Mouse (Mus musculus): Measurements from ENCODE around the gene Akr1c14. TPM values are rescaled to one million over a fixed set of nuclear protein-coding genes. Genes with fewer than 3 reads are reported as not detected.
"Not testable (repeated sequence)": the region's sequence is repeated elsewhere in the genome, so short reads cannot be mapped to it uniquely, and the experiment has no call there.

The Akr1c14 gene
- polyA plus RNA-seq, 1 experiment from 2014 or later, result 0.67 TPM

DNA sequence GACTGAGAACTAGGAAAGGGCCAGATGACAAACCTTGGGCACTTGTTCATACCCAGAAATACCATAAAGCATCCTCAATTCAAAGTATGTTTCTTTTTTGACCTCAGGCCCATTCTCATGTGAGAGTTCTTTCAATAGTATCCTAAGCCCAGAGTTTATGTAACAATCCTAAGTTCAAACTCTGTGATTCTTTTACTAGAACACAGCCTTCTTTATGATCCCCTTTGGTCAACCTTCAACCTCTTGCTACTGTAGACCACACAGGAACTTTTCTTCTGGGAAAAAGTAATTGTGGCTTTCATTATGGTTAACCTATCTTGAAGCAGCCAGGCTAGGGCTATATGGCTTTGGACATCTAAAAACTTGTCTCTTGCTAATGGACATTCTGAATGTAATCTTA lies 52.9 kb downstream of the Akr1c14 start:
- H3K9me3 ChIP-seq (replicated peaks; ENCODE audit: control insufficient read depth, low read length), result no peaks in the 10 kb centered on the region
- no peak for DNase-seq (ENCODE audit: low spot score)
- H3K27ac ChIP-seq (ENCODE audit: low read depth, low read length), result no peak overlapping the region
- no peak overlapping the region for H3K4me2 ChIP-seq (ENCODE audit: low read length)
- ATAC-seq, result no peak
- H3K9ac ChIP-seq (ENCODE audit: low read length), result no peak overlapping the region
- no peak overlapping the region for H3K4me3 ChIP-seq (ENCODE audit: low read depth, low read length)
- no peaks in the 10 kb centered on the region for H3K4me1 ChIP-seq (ENCODE audit: control insufficient read depth, insufficient read depth, low read length)
- H3K36me3 ChIP-seq (ENCODE audit: control insufficient read depth, insufficient read depth, low read length), result no peaks in the 10 kb centered on the region
- H3K27me3 ChIP-seq (replicated peaks; ENCODE audit: control insufficient read depth, insufficient read depth, low read length), result no peaks in the 10 kb centered on the region

GRCm38 (mm10) chr13:4102721-4103120 lies 53.9 kb downstream of the Akr1c14 start:
- ATAC-seq (no peak), DNase-seq (ENCODE audit: low spot score) (no peak)
- Histone ChIP-seq H3K27me3 (replicated peaks; ENCODE audit: control insufficient read depth, insufficient read depth, low read length) (no peaks in the 10 kb centered on the region), H3K36me3 (ENCODE audit: control insufficient read depth, insufficient read depth, low read length) (no peaks in the 10 kb centered on the region), H3K4me1 (ENCODE audit: control insufficient read depth, insufficient read depth, low read length) (no peaks in the 10 kb centered on the region), H3K4me3 (ENCODE audit: low read depth, low read length) (no peak overlapping the region), H3K27ac (ENCODE audit: low read depth, low read length) (no peak overlapping the region), H3K9me3 (replicated peaks; ENCODE audit: control insufficient read depth, low read length) (no peaks in the 10 kb centered on the region), H3K9ac (ENCODE audit: low read length) (no peak overlapping the region), H3K4me2 (ENCODE audit: low read length) (no peak overlapping the region)

DNA sequence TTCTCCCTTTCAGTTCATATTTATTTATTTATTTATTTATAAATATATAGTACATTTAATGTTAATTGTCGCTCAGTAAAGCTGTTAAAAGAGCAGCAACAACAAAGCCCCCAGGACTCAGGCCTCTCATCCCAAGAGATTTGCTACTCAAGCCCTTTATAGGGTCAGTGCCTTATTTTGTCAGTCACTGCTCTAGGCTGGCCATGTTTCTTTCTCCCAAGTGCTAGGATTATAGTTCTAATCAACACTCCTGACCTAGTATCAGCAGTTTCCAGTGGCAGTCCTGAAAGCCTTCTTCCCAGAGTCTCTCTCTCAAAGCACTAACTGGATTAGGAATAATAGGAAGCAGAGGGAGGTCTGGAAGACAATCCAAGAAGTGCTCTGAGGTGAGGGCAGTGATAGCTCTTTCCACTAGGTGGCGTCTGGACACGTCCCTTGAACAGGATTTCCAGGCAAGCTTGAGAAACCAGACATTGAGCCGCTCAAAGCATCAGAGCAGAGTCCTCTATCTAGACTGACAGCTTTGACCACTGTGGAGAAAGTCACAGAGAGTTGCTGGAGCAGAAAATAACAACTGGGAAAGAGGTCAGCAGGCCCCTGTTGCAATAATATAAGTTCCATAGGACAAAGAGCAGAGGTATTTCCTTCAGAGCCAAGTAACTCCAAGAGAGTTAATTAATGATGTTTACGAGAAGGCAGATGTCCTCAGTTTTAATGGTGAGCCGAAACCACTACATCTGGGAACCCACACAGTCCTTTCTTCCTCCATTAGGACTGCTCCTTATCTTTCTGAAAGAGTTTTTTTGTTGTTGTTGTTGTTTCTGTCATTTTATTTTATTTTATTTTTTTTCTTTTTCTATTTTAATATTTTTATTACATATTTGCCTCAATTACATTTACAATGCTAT lies 61.7 kb downstream of the Akr1c14 start:
- Histone ChIP-seq H3K4me1 (ENCODE audit: control insufficient read depth, insufficient read depth, low read length) (no peaks in the 10 kb centered on the region), H3K36me3 (ENCODE audit: control insufficient read depth, insufficient read depth, low read length) (no peaks in the 10 kb centered on the region), H3K9me3 (replicated peaks; ENCODE audit: control insufficient read depth, low read length) (no peaks in the 10 kb centered on the region), H3K27ac (ENCODE audit: low read depth, low read length) (no peak overlapping the region), H3K4me3 (ENCODE audit: low read depth, low read length) (no peak overlapping the region), H3K9ac (ENCODE audit: low read length) (no peak overlapping the region), H3K4me2 (ENCODE audit: low read length) (no peak overlapping the region), H3K27me3 (replicated peaks; ENCODE audit: control insufficient read depth, insufficient read depth, low read length) (no peaks in the 10 kb centered on the region)
- ATAC-seq, result peak; percentile 90
- WGBS, result 24% methylated on average over 6 of the region's 6 CpGs
- DNase-seq (ENCODE audit: low spot score), result peak; percentile 85

GRCm38 (mm10) chr13:4119181-4119904 lies 70.5 kb downstream of the Akr1c14 start:
- H3K4me3 ChIP-seq (ENCODE audit: low read depth, low read length), result no peak overlapping the region
- H3K27ac ChIP-seq (ENCODE audit: low read depth, low read length), result no peak overlapping the region
- no peaks in the 10 kb centered on the region for H3K9me3 ChIP-seq (replicated peaks; ENCODE audit: control insufficient read depth, low read length)
- DNase-seq (ENCODE audit: low spot score) (no peak), ATAC-seq (no peak)
- no peaks in the 10 kb centered on the region for H3K27me3 ChIP-seq (replicated peaks; ENCODE audit: control insufficient read depth, insufficient read depth, low read length)
- H3K4me2 ChIP-seq (ENCODE audit: low read length), result no peak overlapping the region
- H3K9ac ChIP-seq (ENCODE audit: low read length), result no peak overlapping the region
- H3K36me3 ChIP-seq (ENCODE audit: control insufficient read depth, insufficient read depth, low read length), result no peaks in the 10 kb centered on the region
- WGBS, result 82% methylated on average over 2 of the region's 2 CpGs
- H3K4me1 ChIP-seq (ENCODE audit: control insufficient read depth, insufficient read depth, low read length), result no peaks in the 10 kb centered on the region

GRCm38 (mm10) chr13:4123146-4123545 lies 74.3 kb downstream of the Akr1c14 start:
- WGBS, result 65% methylated on average over 7 of the region's 7 CpGs

GRCm38 (mm10) chr13:4124471-4124870 lies 75.7 kb downstream of the Akr1c14 start:
- not testable (repeated sequence) for H3K27ac ChIP-seq (ENCODE audit: low read depth, low read length); H3K9me3 ChIP-seq (replicated peaks; ENCODE audit: control insufficient read depth, low read length); H3K9ac ChIP-seq (ENCODE audit: low read length); ATAC-seq; H3K4me1 ChIP-seq (ENCODE audit: control insufficient read depth, insufficient read depth, low read length); DNase-seq (ENCODE audit: low spot score); H3K36me3 ChIP-seq (ENCODE audit: control insufficient read depth, insufficient read depth, low read length); H3K4me3 ChIP-seq (ENCODE audit: low read depth, low read length); H3K27me3 ChIP-seq (replicated peaks; ENCODE audit: control insufficient read depth, insufficient read depth, low read length); H3K4me2 ChIP-seq (ENCODE audit: low read length)
- WGBS, result 90% methylated on average over 6 of the region's 6 CpGs

More at GRCm38 (mm10) chr13:4123146-4123545, 74.3 kb downstream of the Akr1c14 start:
- H3K4me3 ChIP-seq (ENCODE audit: low read depth, low read length), result no peak overlapping the region
- no peak overlapping the region for H3K9ac ChIP-seq (ENCODE audit: low read length)
- no peak for ATAC-seq
- H3K36me3 ChIP-seq (ENCODE audit: control insufficient read depth, insufficient read depth, low read length), result no peaks in the 10 kb centered on the region
- H3K27ac ChIP-seq (ENCODE audit: low read depth, low read length), result no peak overlapping the region
- H3K4me1 ChIP-seq (ENCODE audit: control insufficient read depth, insufficient read depth, low read length), result no peaks in the 10 kb centered on the region
- H3K4me2 ChIP-seq (ENCODE audit: low read length), result no peak overlapping the region
- peak; percentile 1 for DNase-seq (ENCODE audit: low spot score)
- no peaks in the 10 kb centered on the region for H3K27me3 ChIP-seq (replicated peaks; ENCODE audit: control insufficient read depth, insufficient read depth, low read length)
- H3K9me3 ChIP-seq (replicated peaks; ENCODE audit: control insufficient read depth, low read length), result no peaks in the 10 kb centered on the region

- H3K27me3 ChIP-seq (replicated peaks; ENCODE audit: control insufficient read depth, insufficient read depth, low read length); H3K4me2 ChIP-seq (ENCODE audit: low read length); H3K9me3 ChIP-seq (replicated peaks; ENCODE audit: control insufficient read depth, low read length); H3K9ac ChIP-seq (ENCODE audit: low read length); H3K4me1 ChIP-seq (ENCODE audit: control insufficient read depth, insufficient read depth, low read length); DNase-seq (ENCODE audit: low spot score); ATAC-seq; H3K27ac ChIP-seq (ENCODE audit: low read depth, low read length); H3K4me3 ChIP-seq (ENCODE audit: low read depth, low read length); H3K36me3 ChIP-seq (ENCODE audit: control insufficient read depth, insufficient read depth, low read length): not testable (repeated sequence)
- WGBS, result 18% methylated on average over 1 of the region's 1 CpGs
Measured at GRCm38 (mm10) chr13:4125846-4126245, 77.0 kb downstream of the Akr1c14 start.

GRCm38 (mm10) chr13:4129100-4129499 lies 80.3 kb downstream of the Akr1c14 start:
- Histone ChIP-seq H3K36me3 (ENCODE audit: control insufficient read depth, insufficient read depth, low read length) (no peaks in the 10 kb centered on the region), H3K4me3 (ENCODE audit: low read depth, low read length) (no peak overlapping the region), H3K27ac (ENCODE audit: low read depth, low read length) (no peak overlapping the region), H3K4me1 (ENCODE audit: control insufficient read depth, insufficient read depth, low read length) (no peaks in the 10 kb centered on the region), H3K9me3 (replicated peaks; ENCODE audit: control insufficient read depth, low read length) (no peaks in the 10 kb centered on the region), H3K27me3 (replicated peaks; ENCODE audit: control insufficient read depth, insufficient read depth, low read length) (no peaks in the 10 kb centered on the region), H3K9ac (ENCODE audit: low read length) (no peak overlapping the region), H3K4me2 (ENCODE audit: low read length) (no peak overlapping the region)
- WGBS, result 45% methylated on average over 5 of the region's 5 CpGs
- peak; percentile 42 for DNase-seq (ENCODE audit: low spot score)
- no peak for ATAC-seq

DNA sequence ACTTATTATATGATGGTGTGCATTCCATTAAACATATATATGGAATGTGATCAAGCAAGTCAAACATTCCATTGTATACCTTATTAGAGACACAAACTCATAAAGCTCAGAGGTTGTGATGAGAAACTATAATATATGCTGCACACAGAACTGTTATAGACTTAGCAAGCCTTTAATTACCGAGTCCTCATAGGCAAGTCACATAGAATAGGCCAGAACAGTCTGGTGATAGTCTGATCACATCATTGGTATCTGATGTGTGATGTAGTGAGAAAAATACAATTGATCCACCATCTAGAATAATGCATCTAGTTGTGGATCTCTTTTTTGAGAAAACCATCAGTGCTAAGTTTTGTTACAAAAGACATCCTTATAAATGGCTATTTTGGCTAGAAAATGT lies 82.5 kb downstream of the Akr1c14 start:
- H3K4me2 ChIP-seq (ENCODE audit: low read length), result no peak overlapping the region
- DNase-seq (ENCODE audit: low spot score) (no peak), ATAC-seq (no peak)
- H3K4me1 ChIP-seq (ENCODE audit: control insufficient read depth, insufficient read depth, low read length), result no peaks in the 10 kb centered on the region
- H3K9me3 ChIP-seq (replicated peaks; ENCODE audit: control insufficient read depth, low read length), result no peaks in the 10 kb centered on the region
- no peaks in the 10 kb centered on the region for H3K27me3 ChIP-seq (replicated peaks; ENCODE audit: control insufficient read depth, insufficient read depth, low read length)
- H3K9ac ChIP-seq (ENCODE audit: low read length), result no peak overlapping the region
- no peak overlapping the region for H3K27ac ChIP-seq (ENCODE audit: low read depth, low read length)
- 72% methylated on average over 1 of the region's 1 CpGs for WGBS
- no peaks in the 10 kb centered on the region for H3K36me3 ChIP-seq (ENCODE audit: control insufficient read depth, insufficient read depth, low read length)
- H3K4me3 ChIP-seq (ENCODE audit: low read depth, low read length), result no peak overlapping the region
